Mouse (Mus musculus) spleen, adult 2 months (tissue): Measurements from ENCODE around the gene Kazald1. TPM values are rescaled to one million over a fixed set of nuclear protein-coding genes. Genes with fewer than 3 reads are reported as not detected.

ENCODE experiments used
- DNase-seq, 2 experiments: peaks; one replicate each; pipeline versions ENCODE4 v3.0.0 to v3.0.0-alpha.2; 2012 to 2021; ENCODE audit warnings: low spot score in 2 of 2, low read depth in 1 of 2
- H3K27ac ChIP-seq: fragments of 200-500 bp; 2 replicates; pipeline ENCODE4 v1.5.1; 2012; ENCODE audit warnings: low read length, inconsistent platforms; ENCODE audit not compliant: insufficient read depth
- H3K27me3 ChIP-seq: fragments of 200-500 bp; 2 replicates; pipeline ENCODE4 v1.6.1; 2012; ENCODE audit warnings: mild to moderate bottlenecking, moderate library complexity, low read length, inconsistent platforms; ENCODE audit not compliant: control insufficient read depth, insufficient read depth
- H3K36me3 ChIP-seq: fragments of 200-500 bp; 2 replicates; pipeline ENCODE4 v1.6.1; 2012; ENCODE audit warnings: mild to moderate bottlenecking, low read length, inconsistent platforms; ENCODE audit not compliant: control insufficient read depth, insufficient read depth
- H3K4me1 ChIP-seq: fragments of 200-500 bp; 2 replicates; pipeline ENCODE4 v1.6.1; 2011; ENCODE audit warnings: inconsistent platforms; ENCODE audit not compliant: control insufficient read depth, insufficient read depth, insufficient read length
- H3K4me3 ChIP-seq: fragments of 200-500 bp; 2 replicates; pipeline ENCODE4 v1.5.1; 2011; ENCODE audit warnings: mild to moderate bottlenecking, inconsistent platforms; ENCODE audit not compliant: insufficient read depth, insufficient read length; ENCODE audit errors: extremely low read depth
- CTCF ChIP-seq: fragments of 200-500 bp; IDR thresholded peaks from 2 replicates; pipeline ENCODE4 v1.5.1; 2011; ENCODE audit warnings: mild to moderate bottlenecking, inconsistent platforms; ENCODE audit not compliant: insufficient read depth, insufficient read length, insufficient replicate concordance; ENCODE audit errors: extremely low read depth
- POLR2A ChIP-seq: fragments of 200-500 bp; IDR thresholded peaks from 2 replicates; pipeline ENCODE4 v1.6.1; 2011; ENCODE audit warnings: low read depth, low read length, inconsistent platforms
- WGBS: fragments of 180-500 bp; shearing (Covaris S2); methylation state at CpG from one replicate; pipeline ENCODE4 v1.1.7; 2018; 5-methylcytosine and 5-hydroxymethylcytosine counted together
- polyA plus RNA-seq: library from polyadenylated mRNA; depleted of rRNA; stranded (reverse); fragments of >200 nt; gene quantifications from 2 replicates; pipeline ENCODE4 v1.2.3, GENCODE M21; 2012

The Kazald1 gene
- polyA plus RNA-seq, 1 experiment = 63.8 TPM

GRCm38 (mm10) chr19:45077742-45078645 is 3.0 kb downstream of the Kazald1 start:
- 20% methylated on average over 20 of the region's 20 CpGs for WGBS
- H3K4me3 ChIP-seq = no peak overlapping the region
- TF ChIP-seq POLR2A = no peak
- TF ChIP-seq CTCF = no peak
- no peak overlapping the region; the same call in 1 of the 2 replicates for H3K27ac ChIP-seq
- H3K4me1 ChIP-seq = peaks cover 21% of the 10 kb centered on the region
- no peak for DNase-seq
- H3K27me3 ChIP-seq = peaks cover 29% of the 10 kb centered on the region
- no peaks in the 10 kb centered on the region for H3K36me3 ChIP-seq

- Histone ChIP-seq H3K27ac (no peak overlapping the region), H3K4me1 (peaks cover 21% of the 10 kb centered on the region), H3K36me3 (no peaks in the 10 kb centered on the region), H3K4me3 (peak overlapping the region; percentile 41; the same call in 1 of the 2 replicates), H3K27me3 (peaks cover 29% of the 10 kb centered on the region)
- DNase-seq = no peak
- no peak for TF ChIP-seq POLR2A
- no peak for TF ChIP-seq CTCF
- WGBS = 16% methylated on average over 17 of the region's 17 CpGs
Observed at GRCm38 (mm10) chr19:45078971-45079764, 4.1 kb downstream of the Kazald1 start.

GRCm38 (mm10) chr19:45079769-45080515 is 4.9 kb downstream of the Kazald1 start:
- Histone ChIP-seq H3K27ac (peak overlapping the region; percentile 7; the same call in 1 of the 2 replicates), H3K4me3 (peak overlapping the region; percentile 41; the same call in 1 of the 2 replicates), H3K36me3 (no peaks in the 10 kb centered on the region), H3K27me3 (peaks cover 29% of the 10 kb centered on the region), H3K4me1 (peaks cover 21% of the 10 kb centered on the region)
- DNase-seq = peak; percentile 29 to 52
- TF ChIP-seq POLR2A = no peak
- TF ChIP-seq CTCF = no peak
- 1% methylated on average over 45 of the region's 45 CpGs for WGBS

GRCm38 (mm10) chr19:45080711-45081110 is 5.7 kb downstream of the Kazald1 start:
- WGBS = 6% methylated on average over 17 of the region's 17 CpGs
- TF ChIP-seq CTCF (no peak), POLR2A (no peak)
- Histone ChIP-seq H3K4me1 (peaks cover 21% of the 10 kb centered on the region), H3K36me3 (no peaks in the 10 kb centered on the region), H3K27ac (no peak overlapping the region; the same call in 1 of the 2 replicates), H3K27me3 (peaks cover 29% of the 10 kb centered on the region), H3K4me3 (peak overlapping the region; percentile 5; the same call in 1 of the 2 replicates)
- no peak for DNase-seq

DNA sequence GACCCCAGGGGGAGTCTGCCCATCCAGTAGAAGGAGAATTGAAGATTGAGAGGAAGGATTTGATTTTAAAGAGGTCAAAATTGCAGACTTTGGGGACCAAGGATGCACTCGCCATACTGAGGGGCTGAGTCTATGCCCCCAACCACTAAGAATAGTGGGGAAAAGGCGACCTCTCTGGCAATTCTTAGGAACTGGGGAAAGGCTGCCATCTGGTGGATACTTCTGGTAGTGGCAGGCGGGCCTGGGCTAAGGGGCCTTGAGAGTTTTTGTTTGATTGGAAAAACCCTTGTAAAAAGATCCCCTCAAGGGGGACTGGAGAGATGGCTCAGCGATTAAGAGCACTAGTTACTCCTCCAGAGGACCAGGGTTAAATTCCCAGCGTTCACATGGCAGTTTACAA is 6.2 kb downstream of the Kazald1 start:
- peaks cover 21% of the 10 kb centered on the region for H3K4me1 ChIP-seq
- H3K27ac ChIP-seq = no peak overlapping the region
- under 1% methylated on average over 5 of the region's 5 CpGs for WGBS
- no peaks in the 10 kb centered on the region for H3K36me3 ChIP-seq
- peaks cover 29% of the 10 kb centered on the region for H3K27me3 ChIP-seq
- TF ChIP-seq CTCF (peak; percentile 87; the same call in 1 of the 2 replicates), POLR2A (no peak)
- no peak overlapping the region for H3K4me3 ChIP-seq
- DNase-seq = peak in 1 of 2 experiments; percentile 62
